Mouse (Mus musculus) bone marrow, adult 2 months (tissue): Measurements from ENCODE around the gene Them4.

Source experiments
- CTCF ChIP-seq: fragments of 200-500 bp; IDR thresholded peaks from 2 replicates; pipeline ENCODE4 v1.5.1; 2011; ENCODE audit warnings: low read length, control low read depth; ENCODE audit not compliant: control insufficient read depth, insufficient read depth
- POLR2A ChIP-seq: fragments of 200-500 bp; IDR thresholded peaks from 2 replicates; pipeline ENCODE4 v1.6.1; 2011; ENCODE audit warnings: low read depth, mild to moderate bottlenecking, control low read depth, low read length, borderline replicate concordance; ENCODE audit not compliant: control insufficient read depth

GRCm38 (mm10) chr3:94334442-94334841, 24.6 kb downstream of the Them4 start:
- TF ChIP-seq POLR2A (no peak), CTCF (no peak)
